Mouse (Mus musculus): ENCODE data around the gene Eif3g.

- no peak for TF ChIP-seq CTCF (IDR thresholded peaks at IDR 0.05; ENCODE audit: low read depth, low read length)
- no peak for TF ChIP-seq EP300 (IDR thresholded peaks at IDR 0.05; ENCODE audit: insufficient read depth, low read depth, low read length)
These were observed 8.0 kb downstream of the Eif3g start for GRCm38 (mm10) chr9:20890411-20890810.
